Mouse (Mus musculus) regulatory T cell (primary cell): Measurements from ENCODE around the gene Ppp6r1.

Experiments used
- in situ Hi-C: fragments of 300-600 bp; cut with MboI, MseI; formaldehyde crosslinking; loops from one replicate; pipeline ENCODE4 v1.15.1; 2025; ENCODE audit warnings: high pct_unique_total_duplicates

The Ppp6r1 gene

GRCm38 (mm10) chr7:4658128-4658907 lies 501 bp downstream of the Ppp6r1 start:
- in situ Hi-C loops = no loop called here

GRCm38 (mm10) chr7:4657521-4658127 lies 1.2 kb downstream of the Ppp6r1 start:
- in situ Hi-C loops = no loop called here

GRCm38 (mm10) chr7:4656818-4657217 lies 2.0 kb downstream of the Ppp6r1 start:
- in situ Hi-C loops = no loop called here

- in situ Hi-C loops = no loop called here
These were observed 2.9 kb downstream of the Ppp6r1 start for GRCm38 (mm10) chr7:4655916-4656315.

GRCm38 (mm10) chr7:4655393-4655792 lies 3.4 kb downstream of the Ppp6r1 start:
- in situ Hi-C loops = no loop called here

GRCm38 (mm10) chr7:4654221-4654620 lies 4.6 kb downstream of the Ppp6r1 start:
- in situ Hi-C loops = no loop called here

GRCm38 (mm10) chr7:4653780-4654179 lies 5.0 kb downstream of the Ppp6r1 start:
- in situ Hi-C loops = no loop called here

- in situ Hi-C loops = no loop called here
These were observed 5.5 kb downstream of the Ppp6r1 start for GRCm38 (mm10) chr7:4653351-4653750.

- in situ Hi-C loops = no loop called here
These were observed 6.1 kb downstream of the Ppp6r1 start for GRCm38 (mm10) chr7:4652726-4653125.

GRCm38 (mm10) chr7:4651581-4651980 lies 7.2 kb downstream of the Ppp6r1 start:
- in situ Hi-C loops = no loop called here

- in situ Hi-C loops = no loop called here
These were observed 10.8 kb downstream of the Ppp6r1 start for GRCm38 (mm10) chr7:4647992-4648391.

GRCm38 (mm10) chr7:4647291-4647690 lies 11.5 kb downstream of the Ppp6r1 start:
- in situ Hi-C loops = no loop called here

GRCm38 (mm10) chr7:4646806-4647205 lies 12.0 kb downstream of the Ppp6r1 start:
- in situ Hi-C loops = no loop called here

GRCm38 (mm10) chr7:4643225-4643624 lies 15.6 kb downstream of the Ppp6r1 start:
- in situ Hi-C loops = no loop called here

- in situ Hi-C loops = no loop called here
These were observed 16.9 kb downstream of the Ppp6r1 start for GRCm38 (mm10) chr7:4641956-4642355.

- in situ Hi-C loops = no loop called here
These were observed 17.7 kb downstream of the Ppp6r1 start for GRCm38 (mm10) chr7:4641155-4641554.

GRCm38 (mm10) chr7:4636179-4636578 lies 22.6 kb downstream of the Ppp6r1 start:
- in situ Hi-C loops = no loop called here

- in situ Hi-C loops = no loop called here
These were observed 27.8 kb downstream of the Ppp6r1 start, which contains the start of gene Tmem86b for GRCm38 (mm10) chr7:4631031-4631430. Gene Tmem86b (minus strand): TSS chr7:4631422.

- in situ Hi-C loops = no loop called here
These were observed 28.6 kb downstream of the Ppp6r1 start for GRCm38 (mm10) chr7:4630198-4630597.

GRCm38 (mm10) chr7:4629586-4629985 lies 29.2 kb downstream of the Ppp6r1 start:
- in situ Hi-C loops = loop anchor here (5.0 kb wide), 2 partner anchors 53 to 77 kb away; no protein-coding TSS in a partner anchor

GRCm38 (mm10) chr7:4625928-4626327 lies 32.9 kb downstream of the Ppp6r1 start:
- in situ Hi-C loops = loop anchor here (5.0 kb wide), 2 partner anchors 56 to 74 kb away; no protein-coding TSS in a partner anchor

- in situ Hi-C loops = no loop called here
These were observed 34.5 kb downstream of the Ppp6r1 start for GRCm38 (mm10) chr7:4624343-4624742.
